Mouse (Mus musculus) cortical plate, adult 2 months (tissue): ENCODE data around the gene Kif28.

ENCODE experiments used
- CTCF ChIP-seq: fragments of 200-500 bp; IDR thresholded peaks from 2 replicates; pipeline ENCODE4 v1.5.1; 2011; ENCODE audit warnings: mild to moderate bottlenecking, control low read depth, low read length; ENCODE audit not compliant: insufficient read depth; ENCODE audit errors: extremely low read depth
- POLR2A ChIP-seq: fragments of 200-500 bp; IDR thresholded peaks from 2 replicates; pipeline ENCODE4 v1.6.1; 2011; ENCODE audit warnings: mild to moderate bottlenecking, low read length, control low read depth; ENCODE audit not compliant: insufficient read depth; ENCODE audit errors: extremely low read depth

DNA sequence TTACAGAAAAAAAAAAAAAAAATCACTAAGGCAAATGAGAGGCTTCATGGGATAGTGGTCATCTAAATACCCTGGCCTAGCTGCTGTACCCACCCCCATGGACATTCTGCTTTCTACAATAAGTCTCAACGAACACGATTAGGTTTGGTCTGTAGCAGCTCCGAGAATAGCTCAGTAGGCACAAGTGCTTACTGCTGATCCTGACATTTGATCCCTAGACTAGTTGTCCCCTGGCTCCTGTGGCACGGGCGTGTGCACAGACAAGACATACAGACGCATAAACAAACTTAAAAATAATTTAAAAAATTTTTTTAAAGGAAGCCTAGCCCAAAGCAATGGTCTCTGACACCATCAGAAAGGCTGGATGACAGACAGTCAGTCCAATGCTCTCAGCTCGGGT lies 77.6 kb downstream of the Kif28 start:
- TF ChIP-seq POLR2A (no peak), CTCF (no peak)
